Mouse (Mus musculus): ENCODE results near the gene Kremen1.

Gene Kremen1

DNA sequence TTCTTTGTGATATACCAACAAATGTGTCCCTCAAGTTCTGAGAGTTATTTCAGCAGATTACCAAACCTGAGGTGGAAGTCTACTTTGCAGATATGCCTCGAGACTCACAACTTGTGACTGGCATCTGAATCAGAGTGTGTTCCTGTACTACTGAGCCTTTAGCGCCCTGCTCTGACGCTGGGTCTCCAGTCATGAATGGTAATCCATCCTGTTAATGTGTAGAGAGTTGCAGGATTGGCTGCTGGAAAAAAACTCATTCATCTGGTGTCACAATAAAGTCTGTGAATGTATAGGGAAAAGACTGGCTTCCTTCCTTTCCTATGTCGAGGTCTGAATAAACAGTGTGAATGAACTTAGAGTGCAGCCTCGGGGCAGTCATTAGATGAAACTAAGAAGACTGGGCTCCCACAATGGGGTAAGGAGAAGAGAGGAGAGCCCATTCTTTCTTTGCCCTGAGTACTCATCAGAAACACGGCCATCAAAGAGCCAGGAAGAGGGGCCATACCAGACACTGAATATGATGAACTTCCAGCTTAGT is 41.4 kb downstream of the Kremen1 start:
- CTCF ChIA-PET: no interaction called here

DNA sequence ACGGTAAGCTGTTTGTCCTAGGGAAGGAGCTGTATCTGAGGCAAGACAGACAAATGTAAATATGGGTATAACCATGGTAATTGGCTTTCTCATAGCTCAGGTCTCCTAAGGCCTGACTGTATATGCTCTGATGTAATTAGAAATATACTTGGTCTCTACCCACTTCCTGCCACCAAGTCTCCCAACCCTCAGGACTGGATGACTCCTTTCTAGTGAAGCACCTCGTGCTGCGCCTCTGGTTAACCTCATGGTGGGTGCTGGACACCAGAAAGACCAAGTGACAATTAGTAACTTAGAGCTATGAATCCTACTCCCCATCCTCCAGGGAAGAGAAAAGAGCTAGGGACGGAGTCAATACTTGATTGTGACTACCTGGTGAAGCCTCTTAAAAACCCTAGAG is 42.0 kb downstream of the Kremen1 start:
- CTCF ChIA-PET: no interaction called here

DNA sequence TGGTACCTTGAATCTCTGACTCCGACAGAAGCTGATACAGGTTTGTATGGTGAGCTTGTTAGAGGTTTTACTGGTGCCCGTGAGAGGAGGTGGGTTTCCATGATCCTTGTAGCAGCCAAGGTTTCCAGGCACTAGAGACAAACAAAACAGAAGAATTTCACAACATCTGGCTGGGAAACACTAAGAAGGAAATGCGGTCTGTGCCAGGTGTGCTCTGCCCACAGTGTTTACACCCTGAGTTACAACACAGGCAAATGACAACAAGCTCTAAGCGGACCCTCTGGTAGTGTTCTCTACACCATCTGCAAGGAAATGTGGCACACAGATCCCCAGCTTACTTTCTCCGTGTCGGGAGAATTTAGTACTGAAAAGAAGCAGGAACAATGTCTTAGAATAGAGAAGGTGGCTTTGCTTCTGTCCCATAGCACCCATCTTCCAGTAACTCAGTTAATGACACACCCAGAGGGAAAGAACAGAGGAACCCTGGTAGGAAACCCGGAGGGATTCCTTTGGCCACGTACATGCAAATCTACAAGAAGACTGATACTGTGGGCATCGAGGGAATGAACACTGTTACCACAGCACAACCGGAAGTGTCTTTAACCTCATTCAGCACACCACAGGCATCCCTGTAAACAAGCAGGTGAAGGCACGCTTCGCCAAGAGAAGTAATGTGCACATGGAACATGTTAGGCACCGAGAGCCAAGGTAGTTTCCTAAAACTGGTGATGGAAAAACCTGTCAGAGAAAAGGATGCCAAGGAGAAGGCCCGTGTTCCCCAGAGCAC is 45.8 kb downstream of the Kremen1 start:
- CTCF ChIA-PET: no interaction called here

- CTCF ChIA-PET: no interaction called here
These were observed 46.8 kb downstream of the Kremen1 start for GRCm38 (mm10) chr11:5214483-5215040.

DNA sequence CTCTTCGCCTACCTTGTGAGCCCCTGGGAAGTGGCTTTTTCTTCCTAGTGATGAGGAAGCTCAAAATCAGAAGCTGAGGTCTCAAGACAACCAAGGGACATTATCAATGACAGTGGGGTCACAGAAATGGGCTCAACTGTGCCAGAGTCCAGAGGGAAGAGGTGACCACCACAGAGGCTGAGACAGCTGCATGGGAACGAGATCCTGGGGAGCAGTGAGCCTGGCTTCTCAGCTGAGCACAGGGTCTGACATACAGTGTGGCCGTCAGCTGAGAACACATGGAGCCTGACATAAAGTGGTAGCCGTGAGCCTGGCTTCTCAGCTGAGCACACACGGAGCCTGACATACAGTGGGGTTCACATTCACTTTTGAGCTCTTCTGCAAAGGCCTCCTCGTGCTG is 58.3 kb downstream of the Kremen1 start:
- CTCF ChIA-PET: no interaction called here

- CTCF ChIA-PET: no interaction called here
These were observed 59.3 kb downstream of the Kremen1 start for GRCm38 (mm10) chr11:5201799-5202680.

DNA sequence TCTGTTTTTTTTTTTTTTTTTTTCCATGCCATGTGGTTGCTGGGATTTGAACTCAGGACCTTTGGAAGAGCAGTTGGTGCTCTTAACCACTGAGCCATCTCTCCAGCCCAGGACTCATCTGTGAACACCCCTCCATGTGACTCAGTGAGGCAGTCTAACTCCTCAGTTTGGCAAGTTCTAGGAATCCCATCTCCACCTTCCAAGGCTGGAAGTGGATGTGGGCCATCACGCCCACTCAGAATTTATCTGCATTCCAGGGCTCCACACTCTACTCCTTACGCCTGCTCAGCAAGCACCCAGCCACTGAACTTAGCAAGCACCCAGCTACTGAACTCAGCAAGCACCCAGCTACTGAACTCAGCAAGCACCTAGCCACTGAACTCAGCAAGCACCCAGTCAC is 61.5 kb downstream of the Kremen1 start:
- CTCF ChIA-PET: no interaction called here

DNA sequence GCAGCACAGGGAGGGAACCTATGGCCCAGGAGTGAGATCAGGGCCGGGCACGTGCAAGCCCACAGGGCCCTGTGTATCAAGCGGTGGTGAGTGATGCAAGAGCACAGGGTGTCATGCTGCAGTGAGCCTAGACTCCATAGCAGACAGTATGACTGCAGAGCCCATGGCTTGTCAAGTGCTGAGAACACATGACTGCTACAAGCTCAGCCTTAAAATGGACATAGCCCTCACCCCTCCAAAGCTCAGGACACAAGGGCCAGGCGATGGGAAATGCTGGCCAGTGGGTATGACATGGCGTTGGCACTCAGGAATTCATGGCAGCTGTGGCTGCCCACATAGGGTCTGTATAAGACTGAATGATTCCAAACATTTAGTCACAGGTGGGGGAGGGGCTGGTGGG is 64.3 kb downstream of the Kremen1 start:
- CTCF ChIA-PET: no interaction called here

- CTCF ChIA-PET: no interaction called here
These were observed 64.8 kb downstream of the Kremen1 start for GRCm38 (mm10) chr11:5196583-5196982.

DNA sequence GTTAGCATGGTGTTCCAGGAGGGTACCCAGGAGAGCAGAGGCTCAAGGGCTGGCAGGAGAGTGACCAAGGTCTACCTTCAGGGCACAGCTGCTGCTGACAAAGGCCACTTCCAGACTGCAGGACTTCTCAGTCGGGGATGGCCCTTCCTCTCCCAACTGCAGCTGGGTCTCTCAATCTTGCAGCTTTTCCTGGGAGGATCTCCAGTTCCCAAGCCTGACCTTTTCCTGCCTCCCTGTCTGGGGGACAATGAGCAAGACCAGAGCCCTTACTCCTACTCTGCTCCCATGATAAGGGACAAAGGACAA is 67.8 kb downstream of the Kremen1 start:
- CTCF ChIA-PET: no interaction called here

GRCm38 (mm10) chr11:5192840-5193575 is 68.3 kb downstream of the Kremen1 start:
- CTCF ChIA-PET: no interaction called here

- CTCF ChIA-PET: no interaction called here
These were observed 69.3 kb downstream of the Kremen1 start for GRCm38 (mm10) chr11:5192084-5192516.

- CTCF ChIA-PET: no interaction called here
These were observed 72.0 kb downstream of the Kremen1 start for GRCm38 (mm10) chr11:5189239-5189933.

DNA sequence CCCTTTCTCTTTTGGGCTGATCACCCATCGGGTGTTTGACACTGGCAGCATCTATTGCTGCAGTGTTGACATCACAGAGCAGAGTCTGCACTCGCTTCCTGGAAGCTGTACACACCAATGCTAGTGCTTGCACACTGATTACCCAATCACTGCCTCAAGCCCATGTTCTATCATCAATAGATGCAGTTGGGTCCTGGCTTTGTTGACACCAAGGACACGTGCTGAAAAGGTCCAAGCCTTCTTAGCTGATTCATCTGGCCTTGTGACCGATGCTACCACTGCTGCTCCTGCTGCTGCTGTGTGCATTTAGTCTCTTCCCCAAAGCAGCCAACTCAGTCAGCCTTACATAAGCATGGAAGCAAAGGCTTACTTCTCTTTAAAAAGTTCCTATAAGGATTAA is 73.2 kb downstream of the Kremen1 start:
- CTCF ChIA-PET: no interaction called here

DNA sequence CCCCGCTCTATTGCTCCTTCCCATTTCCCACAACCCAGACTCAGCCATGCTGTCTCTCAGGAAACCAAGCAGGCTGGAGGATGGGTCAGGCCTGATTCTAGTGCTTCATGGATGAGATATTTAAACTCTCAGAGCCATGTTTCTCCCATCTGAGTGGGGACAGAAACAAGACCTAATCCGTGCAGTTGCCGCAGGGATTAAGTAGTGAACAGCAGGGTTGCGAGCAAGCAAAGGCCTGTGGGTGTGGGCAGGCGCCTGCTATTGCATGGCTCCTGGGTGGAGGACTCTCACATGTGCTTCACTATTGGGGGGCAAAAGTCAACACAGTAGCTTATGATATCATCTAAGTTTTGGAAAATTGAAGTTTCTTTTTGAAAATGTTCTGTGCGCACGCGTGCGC is 76.5 kb downstream of the Kremen1 start:
- CTCF ChIA-PET: interaction anchor here (0.9 kb wide), 1 partner anchor 86 kb away, joined by 3 read pairs; no protein-coding TSS in a partner anchor

DNA sequence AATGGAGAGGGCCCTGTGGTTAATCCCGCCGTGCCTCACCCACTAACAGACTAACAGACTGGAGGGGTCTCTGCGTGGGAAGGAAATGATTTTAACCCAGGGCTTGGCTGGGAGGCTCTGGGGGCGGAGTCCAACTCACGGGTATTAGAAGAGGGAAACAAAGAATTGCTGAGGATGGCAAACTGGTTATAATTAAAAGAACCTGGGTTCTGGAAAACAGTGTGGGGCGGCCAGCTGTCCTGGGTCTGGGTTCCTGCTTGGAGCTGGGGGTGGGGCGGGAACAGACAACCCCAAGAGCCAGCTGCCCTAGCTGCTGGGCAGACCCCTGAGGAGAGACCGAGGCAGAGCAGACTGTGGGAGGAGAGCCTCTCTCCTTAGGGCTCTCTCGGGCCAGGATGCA is 77.1 kb downstream of the Kremen1 start:
- CTCF ChIA-PET: no interaction called here

DNA sequence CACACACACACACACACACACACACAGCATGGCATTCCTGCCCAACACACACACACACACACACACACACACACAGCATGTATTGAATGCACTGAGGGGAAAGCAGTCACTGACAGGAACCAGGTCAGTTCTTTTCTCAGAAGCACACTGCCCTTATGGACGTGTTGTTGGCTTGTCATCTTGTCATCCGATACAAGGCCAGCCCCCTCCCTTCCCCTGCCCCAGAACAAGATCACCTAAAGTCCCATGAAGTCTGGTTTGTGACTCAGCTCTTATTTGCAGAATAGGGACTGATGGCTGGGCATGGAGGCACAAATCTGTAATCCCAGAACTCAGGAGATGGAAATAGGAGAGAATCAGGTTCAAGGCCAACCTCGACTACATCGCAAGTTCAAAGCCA is 78.5 kb downstream of the Kremen1 start:
- CTCF ChIA-PET: no interaction called here

DNA sequence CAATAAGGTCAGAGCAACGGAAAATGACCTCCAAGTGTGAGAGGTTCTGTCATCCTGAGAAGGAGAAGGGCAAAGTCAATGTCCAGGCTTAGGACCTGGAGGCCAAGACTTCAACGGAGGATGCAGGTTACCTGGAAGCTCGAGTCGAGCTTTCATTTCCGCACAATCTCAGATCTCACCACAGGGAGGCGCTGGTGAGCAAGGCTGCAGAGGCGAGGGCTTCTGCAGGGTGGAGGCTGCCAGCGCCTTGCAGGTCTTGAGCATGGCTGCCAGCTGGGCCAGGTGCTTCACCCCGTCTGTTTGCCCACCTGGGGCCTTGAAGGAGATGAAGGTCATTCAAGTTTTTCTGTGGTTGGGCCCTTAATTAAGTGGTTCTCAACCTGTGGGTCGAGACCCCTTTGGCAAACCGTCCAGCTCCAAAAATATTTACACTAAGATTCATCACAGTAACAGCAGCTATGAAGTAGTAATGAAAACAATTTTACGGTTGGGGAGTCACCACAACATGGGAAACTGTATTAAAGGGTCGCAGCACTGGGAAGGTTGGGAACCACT is 79.4 kb downstream of the Kremen1 start:
- CTCF ChIA-PET: no interaction called here

- CTCF ChIA-PET: no interaction called here
These were observed 82.0 kb downstream of the Kremen1 start for GRCm38 (mm10) chr11:5179391-5179790.

DNA sequence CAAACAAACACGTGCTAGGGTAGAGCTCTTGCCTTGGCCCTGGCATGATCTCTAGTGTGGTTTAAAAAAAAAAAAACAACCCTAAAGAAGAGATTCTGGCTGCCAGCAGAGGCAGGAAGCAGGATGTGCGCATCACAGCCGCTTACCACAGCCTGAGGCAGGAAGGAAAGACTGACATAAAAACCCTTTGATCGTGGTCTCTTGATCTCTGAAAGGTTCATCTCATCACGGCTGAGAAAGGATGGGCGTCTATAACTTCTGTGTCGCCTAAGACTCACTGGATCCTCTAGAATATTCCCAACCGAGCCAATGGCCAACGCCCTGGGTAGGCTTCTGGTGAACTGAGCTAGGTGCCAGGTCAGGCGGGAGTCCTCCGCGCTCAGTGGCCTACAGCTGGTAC is 84.2 kb downstream of the Kremen1 start:
- CTCF ChIA-PET: interaction anchor here (0.7 kb wide), 1 partner anchor 13 kb away, joined by 3 read pairs; no protein-coding TSS in a partner anchor

DNA sequence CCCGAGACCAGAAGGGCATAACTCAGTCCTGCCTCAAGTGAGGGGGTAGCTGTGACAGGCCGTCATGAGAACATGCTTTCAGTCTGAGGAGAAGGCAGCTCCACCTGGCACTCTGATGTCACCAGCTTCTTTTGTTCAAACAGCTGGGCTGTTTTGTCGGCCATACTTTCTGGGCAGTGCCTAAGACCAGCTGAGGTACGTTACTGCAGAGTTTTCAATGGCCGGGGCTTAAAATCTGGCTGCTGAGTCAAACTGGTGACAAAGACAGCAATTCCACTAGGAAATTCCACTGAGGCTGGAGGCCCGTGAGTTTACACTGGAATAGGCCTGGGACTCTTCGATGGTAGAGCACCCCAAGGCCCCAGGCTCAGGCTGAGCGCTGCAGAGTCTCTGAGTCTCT is 84.7 kb downstream of the Kremen1 start:
- CTCF ChIA-PET: interaction anchor here (0.7 kb wide), 1 partner anchor 13 kb away, joined by 3 read pairs; no protein-coding TSS in a partner anchor
